ENCODE assay signal across 6 mouse cellular contexts in genomic region chr3:124200226-124200940, GRCm38 (mm10).
A peak's percentile ranks its signal among the peaks of the same experiment; 100 is the strongest.
DNase-seq lines count a peak whose midpoint lies in the region; ATAC-seq lines count a peak whose summit lies in the region.
"Not testable (repeated sequence)": the region's sequence is repeated elsewhere in the genome, so short reads cannot be mapped to it uniquely, and the experiment has no call there.

No protein-coding gene starts in this region.

- not testable (repeated sequence) for H3K36me3 ChIP-seq in embryonic facial prominence, embryonic 14.5 days (ENCODE audit: control insufficient read depth, insufficient read depth, low read length); kidney, embryonic 15.5 days

- not testable (repeated sequence) for H3K9ac ChIP-seq in embryonic facial prominence, embryonic 14.5 days (ENCODE audit: low read depth, low read length); kidney, embryonic 15.5 days

- not testable (repeated sequence) for H3K9me3 ChIP-seq in embryonic facial prominence, embryonic 14.5 days (ENCODE audit: control insufficient read depth, low read length); kidney, embryonic 15.5 days (replicated peaks)

- H3K4me3 ChIP-seq in embryonic facial prominence, embryonic 14.5 days (ENCODE audit: low read depth, low read length); kidney, embryonic 15.5 days (replicated peaks): not testable (repeated sequence)

- DNase-seq in embryonic facial prominence, embryonic 14.5 days (ENCODE audit: low spot score), result peak; percentile 34
- peak; percentile 66 for DNase-seq in kidney, adult 11 months
- peak; percentile 43 to 52 for DNase-seq in kidney, adult 8-10 months
- DNase-seq in kidney, postnatal 10 days, result peak; percentile 18
- peak; percentile 53 to 60 for DNase-seq in kidney, postnatal 36 days

- not testable (repeated sequence) for H3K27me3 ChIP-seq in embryonic facial prominence, embryonic 14.5 days (replicated peaks; ENCODE audit: control insufficient read depth, insufficient read depth, low read length); kidney, embryonic 15.5 days

- ATAC-seq in embryonic facial prominence, embryonic 14.5 days (ENCODE audit: low read depth), result not testable (repeated sequence)
- peak; percentile 86 for ATAC-seq in kidney, embryonic 15.5 days (replicated peaks; ENCODE audit: low FRiP score)

- 66% methylated on average over 9 of the region's 9 CpGs for WGBS in embryonic facial prominence, embryonic 14.5 days
- 64% methylated on average over 9 of the region's 9 CpGs for WGBS in kidney, embryonic 15.5 days

- H3K4me1 ChIP-seq in embryonic facial prominence, embryonic 14.5 days (ENCODE audit: control insufficient read depth, insufficient read depth, low read length); kidney, embryonic 15.5 days: not testable (repeated sequence)

- H3K27ac ChIP-seq in embryonic facial prominence, embryonic 14.5 days (replicated peaks; ENCODE audit: low read depth, low read length); kidney, embryonic 15.5 days: not testable (repeated sequence)

- H3K4me2 ChIP-seq in embryonic facial prominence, embryonic 14.5 days (ENCODE audit: low read depth, low read length); kidney, embryonic 15.5 days: not testable (repeated sequence)
